Mouse (Mus musculus) midbrain, postnatal 0 days (tissue): ENCODE measurements around the gene Polr3gl. TPM values are rescaled to one million over a fixed set of nuclear protein-coding genes. Genes with fewer than 3 reads are reported as not detected.

ENCODE experiments used
- ATAC-seq: fragments of 200-750 bp; cut with Nextera tagmentation; 2 replicates; pipeline ENCODE4 v1.8.0; 2017; ENCODE audit warnings: moderate number of reproducible peaks, mild to moderate bottlenecking, moderate TSS enrichment, moderate library complexity; ENCODE audit not compliant: low FRiP score
- DNase-seq: peaks from one replicate; pipeline ENCODE4 v3.0.0-alpha.2; 2015; ENCODE audit warnings: low spot score
- H3K27ac ChIP-seq: fragments of 300-500 bp; sonication (generic); 2 replicates; pipeline ENCODE4 v1.5.1; 2014; ENCODE audit warnings: low read depth, mild to moderate bottlenecking, low read length, mixed read lengths
- H3K27me3 ChIP-seq: fragments of 300-500 bp; sonication (generic); 2 replicates; pipeline ENCODE4 v1.6.1; 2014; ENCODE audit warnings: low read length, control low read depth, mixed read lengths; ENCODE audit not compliant: insufficient read depth
- H3K36me3 ChIP-seq: fragments of 300-500 bp; sonication (generic); 2 replicates; pipeline ENCODE4 v1.6.1; 2014; ENCODE audit warnings: low read length, control low read depth, mixed read lengths; ENCODE audit not compliant: insufficient read depth
- H3K4me1 ChIP-seq: fragments of 300-500 bp; sonication (generic); 2 replicates; pipeline ENCODE4 v1.6.1; 2014; ENCODE audit warnings: mild to moderate bottlenecking, control low read depth, antibody characterized with exemption, low read length, mixed read lengths; ENCODE audit not compliant: insufficient read depth
- H3K4me2 ChIP-seq: fragments of 300-500 bp; sonication (generic); 2 replicates; pipeline ENCODE4 v1.6.1; 2014; ENCODE audit warnings: low read depth, mild to moderate bottlenecking, low read length, mixed read lengths; ENCODE audit not compliant: poor library complexity, severe bottlenecking
- H3K4me3 ChIP-seq: fragments of 300-500 bp; sonication (generic); 2 replicates; pipeline ENCODE4 v1.5.1; 2014; ENCODE audit warnings: low read depth, mild to moderate bottlenecking, low read length, moderate library complexity
- H3K9ac ChIP-seq: fragments of 300-500 bp; sonication (generic); replicated peaks from 2 replicates; pipeline ENCODE4 v1.6.1; 2014; ENCODE audit warnings: mild to moderate bottlenecking, low read length, moderate library complexity, mixed read lengths; ENCODE audit not compliant: poor library complexity, severe bottlenecking
- H3K9me3 ChIP-seq: fragments of 300-500 bp; sonication (generic); 2 replicates; pipeline ENCODE4 v1.6.1; 2016; ENCODE audit warnings: low read length, control low read depth
- CTCF ChIP-seq: IDR thresholded peaks from 2 replicates; pipeline ENCODE4 v1.5.1; 2016; ENCODE audit warnings: antibody characterized with exemption, mild to moderate bottlenecking
- WGBS: fragments of 180-500 bp; shearing (Covaris S2); extraction: QIAGEN DNeasy Blood & Tissue Kit; methylation state at CpG from one replicate; pipeline ENCODE4 v1.1.7; 2014; 5-methylcytosine and 5-hydroxymethylcytosine counted together
- polyA plus RNA-seq: library from polyadenylated mRNA; unstranded; fragments of >200 nt; fragmentation: Nextera tagmentation; extraction: Ambion mirVana; gene quantifications from 2 replicates; pipeline ENCODE4 v1.2.1, GENCODE M21; 2015
- total RNA-seq: library from RNA; depleted of rRNA; stranded (reverse); fragments of >200 nt; gene quantifications from 2 replicates; pipeline ENCODE4 v1.2.3, GENCODE M21; 2014; rRNA removed

Gene Polr3gl
- total and polyA plus RNA-seq, 2 experiments from 2014 or later, result 16.2 to 32.0 TPM

- H3K4me1 ChIP-seq, result no peaks in the 10 kb centered on the region
- no peak overlapping the region for H3K4me3 ChIP-seq
- no peak overlapping the region for H3K4me2 ChIP-seq
- H3K27me3 ChIP-seq, result no peaks in the 10 kb centered on the region
- no peak overlapping the region for H3K9ac ChIP-seq
- no peaks in the 10 kb centered on the region for H3K36me3 ChIP-seq
- TF ChIP-seq CTCF, result no peak
- no peak overlapping the region for H3K27ac ChIP-seq
- DNase-seq, result no peak
- no peak for ATAC-seq
- WGBS, result 24% methylated on average over 6 of the region's 6 CpGs
- no peaks in the 10 kb centered on the region for H3K9me3 ChIP-seq
These were observed 53.2 kb downstream of the Polr3gl start for GRCm38 (mm10) chr3:96540740-96541139.

- no peak overlapping the region for H3K4me3 ChIP-seq
- no peak overlapping the region for H3K4me2 ChIP-seq
- H3K9me3 ChIP-seq, result no peaks in the 10 kb centered on the region
- WGBS, result 87% methylated on average over 2 of the region's 2 CpGs
- H3K27ac ChIP-seq, result no peak overlapping the region
- no peaks in the 10 kb centered on the region for H3K36me3 ChIP-seq
- no peaks in the 10 kb centered on the region for H3K27me3 ChIP-seq
- no peak for TF ChIP-seq CTCF
- DNase-seq (no peak), ATAC-seq (no peak)
- no peaks in the 10 kb centered on the region for H3K4me1 ChIP-seq
- no peak overlapping the region for H3K9ac ChIP-seq
These were observed 54.7 kb downstream of the Polr3gl start for GRCm38 (mm10) chr3:96539316-96539715.

DNA sequence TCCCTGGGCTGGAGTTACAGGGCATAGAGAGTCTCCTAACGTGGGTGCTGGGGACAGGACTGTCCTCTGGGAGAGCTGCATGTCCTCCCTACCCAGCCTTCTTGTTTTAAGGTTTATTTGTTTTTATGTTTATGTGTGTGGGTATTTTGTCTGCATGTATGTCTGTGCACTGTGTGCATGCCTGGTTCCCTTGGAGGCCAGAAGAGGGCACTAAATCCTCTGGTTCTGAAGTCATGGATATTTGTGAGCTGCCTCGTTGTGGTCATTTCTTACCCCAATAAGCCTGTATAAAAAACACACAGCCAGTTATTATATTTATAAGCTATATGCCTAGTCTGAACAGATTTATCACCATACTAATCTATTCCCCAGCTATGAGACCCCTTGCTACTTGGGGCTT is 59.7 kb downstream of the Polr3gl start:
- peak; percentile 34 for TF ChIP-seq CTCF
- no peaks in the 10 kb centered on the region for H3K4me1 ChIP-seq
- H3K27ac ChIP-seq, result no peak overlapping the region
- no peak overlapping the region for H3K4me2 ChIP-seq
- no peaks in the 10 kb centered on the region for H3K27me3 ChIP-seq
- H3K4me3 ChIP-seq, result no peak overlapping the region
- ATAC-seq (no peak), DNase-seq (no peak)
- H3K9ac ChIP-seq, result no peak overlapping the region
- no peaks in the 10 kb centered on the region for H3K9me3 ChIP-seq
- no peaks in the 10 kb centered on the region for H3K36me3 ChIP-seq
- 57% methylated on average over 2 of the region's 2 CpGs for WGBS

DNA sequence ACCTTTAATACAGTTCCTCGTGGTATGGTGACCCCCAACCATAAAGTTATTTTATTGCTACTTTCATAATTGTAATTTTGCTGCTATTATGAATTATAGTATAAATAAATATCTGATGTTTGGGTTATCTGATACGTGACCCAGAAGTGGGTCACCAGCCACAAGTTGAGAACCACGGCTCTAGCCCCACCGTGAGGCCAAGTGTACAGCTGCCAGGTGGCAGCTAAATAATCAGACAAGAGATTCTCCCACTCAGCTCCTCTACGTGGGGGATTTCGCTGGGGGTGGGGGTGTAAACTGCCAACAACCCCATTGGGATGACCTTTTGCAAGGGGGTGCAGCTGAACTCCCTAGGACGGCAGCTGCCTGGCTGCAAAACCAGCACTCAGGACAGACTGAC is 61.9 kb downstream of the Polr3gl start:
- ATAC-seq (no peak), DNase-seq (no peak)
- no peak overlapping the region for H3K9ac ChIP-seq
- no peak overlapping the region for H3K4me2 ChIP-seq
- peaks cover 5% of the 10 kb centered on the region; the same call in 1 of the 2 replicates for H3K4me1 ChIP-seq
- no peaks in the 10 kb centered on the region for H3K36me3 ChIP-seq
- WGBS, result 71% methylated on average over 7 of the region's 7 CpGs
- no peak for TF ChIP-seq CTCF
- H3K27ac ChIP-seq, result no peak overlapping the region
- no peaks in the 10 kb centered on the region for H3K9me3 ChIP-seq
- no peak overlapping the region for H3K4me3 ChIP-seq
- no peaks in the 10 kb centered on the region; the same call in 1 of the 2 replicates for H3K27me3 ChIP-seq

- no peaks in the 10 kb centered on the region for H3K9me3 ChIP-seq
- no peak overlapping the region for H3K4me2 ChIP-seq
- DNase-seq (no peak), ATAC-seq (no peak)
- H3K27ac ChIP-seq, result no peak overlapping the region
- H3K27me3 ChIP-seq, result no peaks in the 10 kb centered on the region; the same call in 1 of the 2 replicates
- H3K36me3 ChIP-seq, result no peaks in the 10 kb centered on the region
- no peak overlapping the region for H3K9ac ChIP-seq
- WGBS, result 35% methylated on average over 9 of the region's 9 CpGs
- peaks cover 9% of the 10 kb centered on the region; the same call in 1 of the 2 replicates for H3K4me1 ChIP-seq
- no peak overlapping the region for H3K4me3 ChIP-seq
- no peak for TF ChIP-seq CTCF
These were observed 65.5 kb downstream of the Polr3gl start for GRCm38 (mm10) chr3:96528506-96528905.

Other genes with a start within 250 kb of the Polr3gl start
- gene BC107364, start 141.9 kb downstream of the Polr3gl start, total RNA-seq, result not detected in 2 replicates
- not detected in 2 replicates for gene BC107364, start 141.9 kb downstream of the Polr3gl start, polyA plus RNA-seq
- 2.0 and 2.1 TPM in 2 replicates for gene Hfe2, start 69.0 kb downstream of the Polr3gl start, total RNA-seq
- gene Hfe2, start 69.0 kb downstream of the Polr3gl start, polyA plus RNA-seq, result 2.0 and 2.7 TPM in 2 replicates
- 145 and 222 TPM in 2 replicates for gene Txnip, start 36.2 kb downstream of the Polr3gl start, total RNA-seq
- 108 and 116 TPM in 2 replicates for gene Txnip, start 36.2 kb downstream of the Polr3gl start, polyA plus RNA-seq
- gene Gm16253, start 17.2 kb downstream of the Polr3gl start, total RNA-seq, result not detected in 2 replicates
- 0.52 TPM in 1 of 2 replicates, not detected in the other for gene Gm16253, start 17.2 kb downstream of the Polr3gl start, polyA plus RNA-seq
- 21.5 and 32.7 TPM in 2 replicates for gene Ankrd34a, start 2.5 kb upstream of the Polr3gl start, total RNA-seq
- gene Ankrd34a, start 2.5 kb upstream of the Polr3gl start, polyA plus RNA-seq, result 16.3 and 21.0 TPM in 2 replicates
- 38.0 and 52.9 TPM in 2 replicates for gene Lix1l, start 7.0 kb upstream of the Polr3gl start, total RNA-seq
- 3.2 TPM in 2 replicates for gene Lix1l, start 7.0 kb upstream of the Polr3gl start, polyA plus RNA-seq
- gene Rbm8a, start 35.8 kb upstream of the Polr3gl start, total RNA-seq, result 23.8 and 25.0 TPM in 2 replicates
- gene Rbm8a, start 35.8 kb upstream of the Polr3gl start, polyA plus RNA-seq, result 115 and 118 TPM in 2 replicates
- 39.8 and 52.3 TPM in 2 replicates for gene Pex11b, start 41.2 kb upstream of the Polr3gl start, total RNA-seq
- gene Pex11b, start 41.2 kb upstream of the Polr3gl start, polyA plus RNA-seq, result 75.9 and 80.4 TPM in 2 replicates
- gene Gm42957, start 41.3 kb upstream of the Polr3gl start, total RNA-seq, result 0.44 and 1.4 TPM in 2 replicates
- gene Gm42957, start 41.3 kb upstream of the Polr3gl start, polyA plus RNA-seq, result 0.05 and 0.06 TPM in 2 replicates
- gene Itga10, start 51.4 kb upstream of the Polr3gl start, total RNA-seq, result 3.0 and 3.3 TPM in 2 replicates
- 0.83 and 1.0 TPM in 2 replicates for gene Itga10, start 51.4 kb upstream of the Polr3gl start, polyA plus RNA-seq
- gene Ankrd35, start 76.0 kb upstream of the Polr3gl start, total RNA-seq, result 4.9 and 8.5 TPM in 2 replicates
- 3.7 and 4.3 TPM in 2 replicates for gene Ankrd35, start 76.0 kb upstream of the Polr3gl start, polyA plus RNA-seq
- 33.1 and 46.0 TPM in 2 replicates for gene Pias3, start 102.2 kb upstream of the Polr3gl start, total RNA-seq
- 44.2 and 49.7 TPM in 2 replicates for gene Pias3, start 102.2 kb upstream of the Polr3gl start, polyA plus RNA-seq
- gene Nudt17, start 114.4 kb upstream of the Polr3gl start, total RNA-seq, result 6.5 and 11.9 TPM in 2 replicates
- gene Nudt17, start 114.4 kb upstream of the Polr3gl start, polyA plus RNA-seq, result 18.5 and 20.6 TPM in 2 replicates
- 12.6 and 14.7 TPM in 2 replicates for gene Polr3c, start 133.4 kb upstream of the Polr3gl start, total RNA-seq
- gene Polr3c, start 133.4 kb upstream of the Polr3gl start, polyA plus RNA-seq, result 26.4 and 30.7 TPM in 2 replicates
- 59.6 and 63.4 TPM in 2 replicates for gene Rnf115, start 133.5 kb upstream of the Polr3gl start, total RNA-seq
- gene Rnf115, start 133.5 kb upstream of the Polr3gl start, polyA plus RNA-seq, result 71.8 and 76.5 TPM in 2 replicates
- gene Pdzk1, start 235.1 kb upstream of the Polr3gl start, total RNA-seq, result 0.27 TPM in 1 of 2 replicates, not detected in the other
- 0.14 TPM in 1 of 2 replicates, not detected in the other for gene Pdzk1, start 235.1 kb upstream of the Polr3gl start, polyA plus RNA-seq
- gene Cd160, start 235.2 kb upstream of the Polr3gl start, total RNA-seq, result not detected in 2 replicates
- 0.06 and 0.21 TPM in 2 replicates for gene Cd160, start 235.2 kb upstream of the Polr3gl start, polyA plus RNA-seq